Mouse (Mus musculus) liver, adult 2 months (tissue): ENCODE measurements around the gene 1700037C18Rik. TPM values are rescaled to one million over a fixed set of nuclear protein-coding genes. Genes with fewer than 3 reads are reported as not detected.

ENCODE experiments used
- DNase-seq: peaks from one replicate; pipeline ENCODE4 v3.0.0-alpha.2; 2011; ENCODE audit warnings: low read depth, low spot score; ENCODE audit errors: extremely low read depth
- H3K27ac ChIP-seq: fragments of 200-500 bp; replicated peaks from 2 replicates; pipeline ENCODE4 v1.5.1; 2012; ENCODE audit warnings: low read depth, mild to moderate bottlenecking, control low read depth, inconsistent platforms, low read length; ENCODE audit not compliant: insufficient read depth
- H3K27me3 ChIP-seq: fragments of 200-500 bp; 2 replicates; pipeline ENCODE4 v1.6.1; 2012; ENCODE audit warnings: mild to moderate bottlenecking, moderate library complexity, low read length, inconsistent platforms; ENCODE audit not compliant: control insufficient read depth, insufficient read depth
- H3K36me3 ChIP-seq: fragments of 200-500 bp; 2 replicates; pipeline ENCODE4 v1.6.1; 2012; ENCODE audit warnings: low read length, inconsistent platforms; ENCODE audit not compliant: control insufficient read depth, insufficient read depth
- H3K4me1 ChIP-seq: fragments of 200-500 bp; 2 replicates; pipeline ENCODE4 v1.6.1; 2011; ENCODE audit warnings: low read length; ENCODE audit not compliant: control insufficient read depth, insufficient read depth
- H3K4me3 ChIP-seq: fragments of 200-500 bp; 2 replicates; pipeline ENCODE4 v1.5.1; 2011; ENCODE audit warnings: low read depth, mild to moderate bottlenecking, control low read depth, low read length, moderate library complexity; ENCODE audit not compliant: insufficient read depth
- H3K79me2 ChIP-seq: fragments of 200-500 bp; 2 replicates; pipeline ENCODE4 v1.6.1; 2012; ENCODE audit warnings: inconsistent platforms, mild to moderate bottlenecking, low read length, moderate library complexity; ENCODE audit not compliant: control insufficient read depth, insufficient read depth
- H3K9ac ChIP-seq: fragments of 200-500 bp; 2 replicates; pipeline ENCODE4 v1.6.1; 2012; ENCODE audit warnings: low read depth, mild to moderate bottlenecking, control low read depth, inconsistent platforms, low read length
- CTCF ChIP-seq: fragments of 200-500 bp; IDR thresholded peaks from 2 replicates; pipeline ENCODE4 v1.5.1; 2011; ENCODE audit warnings: low read depth, low read length, control low read depth
- POLR2A ChIP-seq: fragments of 200-500 bp; IDR thresholded peaks from 2 replicates; pipeline ENCODE4 v1.6.1; 2011; ENCODE audit warnings: low read length, control low read depth; ENCODE audit not compliant: insufficient read depth; ENCODE audit errors: extremely low read depth
- WGBS: fragments of 180-500 bp; shearing (Covaris S2); methylation state at CpG from one replicate; pipeline ENCODE4 v1.1.7; 2018; 5-methylcytosine and 5-hydroxymethylcytosine counted together
- polyA plus RNA-seq: library from polyadenylated mRNA; depleted of rRNA; stranded (reverse); fragments of >200 nt; gene quantifications from 2 replicates; pipeline ENCODE4 v1.2.3, GENCODE M21; 2012
- total RNA-seq: library from RNA; depleted of rRNA; stranded (reverse); fragments of >200 nt; gene quantifications from 2 replicates; pipeline ENCODE4 v1.2.3, GENCODE M21; 2014

Gene 1700037C18Rik
- total and polyA plus RNA-seq, 2 experiments = 0.46 to 1.5 TPM

DNA sequence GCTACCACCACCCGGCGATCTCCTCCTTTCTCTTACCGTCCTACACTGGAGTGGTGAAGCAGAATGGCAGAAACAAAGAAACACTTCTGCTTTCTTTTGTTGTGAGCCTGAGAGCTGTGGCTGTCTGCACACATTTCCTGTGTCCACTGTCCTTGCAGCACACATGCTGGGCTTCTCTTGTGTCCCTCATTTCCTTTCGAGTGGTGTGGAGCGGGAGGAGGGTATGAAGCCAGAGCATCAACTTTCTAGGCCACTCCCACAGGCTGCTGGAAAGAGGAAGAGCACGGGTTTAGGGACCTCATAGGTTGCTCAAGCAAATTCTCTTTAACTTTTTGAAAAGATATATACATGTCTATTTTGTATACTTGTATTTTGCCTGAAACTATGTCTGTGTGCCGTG is 20.7 kb upstream of the 1700037C18Rik start:
- peak; percentile 17 for DNase-seq
- 78% methylated on average over 7 of the region's 7 CpGs for WGBS
- Histone ChIP-seq H3K9ac (no peak overlapping the region), H3K4me1 (peaks cover 4% of the 10 kb centered on the region; the same call in 1 of the 2 replicates), H3K79me2 (no peaks in the 10 kb centered on the region), H3K27ac (no peak overlapping the region), H3K36me3 (peaks cover 24% of the 10 kb centered on the region), H3K4me3 (no peak overlapping the region), H3K27me3 (no peaks in the 10 kb centered on the region)
- TF ChIP-seq CTCF = no peak
- no peak for TF ChIP-seq POLR2A

DNA sequence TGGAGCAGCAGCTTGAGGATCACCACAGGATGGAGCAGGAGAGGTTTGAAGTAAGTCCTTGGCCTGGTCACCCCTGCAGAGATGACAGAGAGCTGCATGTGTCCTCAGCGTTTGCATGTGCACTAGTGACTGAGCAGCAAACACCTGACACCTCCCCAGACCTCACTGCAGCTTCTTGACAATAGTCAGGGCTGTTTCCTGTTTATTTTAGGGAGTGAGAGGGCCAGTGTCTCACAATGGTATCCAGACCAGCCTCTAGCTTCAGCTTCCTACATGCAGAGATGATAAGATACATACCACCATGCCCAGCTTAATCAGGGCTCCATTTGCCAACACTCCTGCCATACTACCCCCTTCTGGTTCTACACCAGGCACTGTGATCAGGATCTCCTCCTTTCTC is 20.1 kb upstream of the 1700037C18Rik start:
- Histone ChIP-seq H3K9ac (no peak overlapping the region), H3K27me3 (no peaks in the 10 kb centered on the region), H3K4me1 (no peaks in the 10 kb centered on the region), H3K4me3 (no peak overlapping the region), H3K79me2 (no peaks in the 10 kb centered on the region), H3K36me3 (peaks cover 28% of the 10 kb centered on the region), H3K27ac (no peak overlapping the region)
- DNase-seq = no peak
- 42% methylated on average over 1 of the region's 1 CpGs for WGBS
- no peak for TF ChIP-seq CTCF
- no peak for TF ChIP-seq POLR2A

DNA sequence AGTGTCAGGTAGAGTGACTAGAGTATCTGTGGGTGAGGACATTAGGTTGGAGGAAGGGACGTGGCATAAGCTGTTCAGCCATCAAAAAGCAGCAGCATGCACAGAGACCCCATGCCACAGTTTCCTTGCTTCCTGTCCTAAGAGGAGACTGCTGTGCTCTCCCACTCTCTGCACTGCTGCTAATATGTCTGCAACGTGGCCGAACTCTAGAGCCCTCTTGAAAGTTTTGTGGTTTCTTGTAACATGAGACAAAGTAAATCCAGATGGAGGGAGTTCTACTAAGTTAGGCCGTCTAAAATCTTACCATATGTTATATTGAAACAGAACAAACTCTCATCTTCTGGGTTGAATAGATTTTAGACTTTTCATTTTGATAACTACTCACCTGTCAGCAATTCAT is 15.5 kb upstream of the 1700037C18Rik start:
- H3K27ac ChIP-seq = no peak overlapping the region
- no peaks in the 10 kb centered on the region for H3K4me1 ChIP-seq
- no peak overlapping the region for H3K4me3 ChIP-seq
- no peaks in the 10 kb centered on the region for H3K79me2 ChIP-seq
- H3K36me3 ChIP-seq = peaks cover 47% of the 10 kb centered on the region
- TF ChIP-seq POLR2A = no peak
- 80% methylated on average over 4 of the region's 4 CpGs for WGBS
- no peak overlapping the region for H3K9ac ChIP-seq
- DNase-seq = no peak
- H3K27me3 ChIP-seq = no peaks in the 10 kb centered on the region

DNA sequence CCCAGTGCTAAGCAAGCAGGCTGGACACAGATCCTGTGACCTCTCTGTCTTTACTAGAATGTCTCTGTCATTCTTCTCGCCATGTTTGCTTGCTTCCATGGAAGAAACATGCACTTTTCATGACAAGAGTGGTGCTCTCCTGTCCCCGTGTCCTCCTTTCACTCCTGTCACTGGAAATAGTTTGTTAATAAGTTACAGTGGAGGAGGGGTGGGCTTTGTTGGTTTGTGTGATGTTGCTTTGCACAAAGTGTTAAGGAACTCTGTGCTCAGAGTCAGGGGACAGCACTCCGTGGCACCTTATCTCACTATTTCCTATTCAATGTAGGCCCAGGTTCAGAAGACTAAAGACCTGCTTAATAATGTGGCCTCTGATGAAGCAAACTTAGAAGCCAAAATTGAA is 15.0 kb upstream of the 1700037C18Rik start:
- Histone ChIP-seq H3K79me2 (no peaks in the 10 kb centered on the region), H3K27ac (no peak overlapping the region), H3K4me3 (no peak overlapping the region), H3K9ac (no peak overlapping the region), H3K27me3 (no peaks in the 10 kb centered on the region), H3K36me3 (peaks cover 47% of the 10 kb centered on the region), H3K4me1 (no peaks in the 10 kb centered on the region)
- no peak for TF ChIP-seq POLR2A
- no peak for TF ChIP-seq CTCF
- 47% methylated on average over 3 of the region's 3 CpGs for WGBS
- no peak for DNase-seq

DNA sequence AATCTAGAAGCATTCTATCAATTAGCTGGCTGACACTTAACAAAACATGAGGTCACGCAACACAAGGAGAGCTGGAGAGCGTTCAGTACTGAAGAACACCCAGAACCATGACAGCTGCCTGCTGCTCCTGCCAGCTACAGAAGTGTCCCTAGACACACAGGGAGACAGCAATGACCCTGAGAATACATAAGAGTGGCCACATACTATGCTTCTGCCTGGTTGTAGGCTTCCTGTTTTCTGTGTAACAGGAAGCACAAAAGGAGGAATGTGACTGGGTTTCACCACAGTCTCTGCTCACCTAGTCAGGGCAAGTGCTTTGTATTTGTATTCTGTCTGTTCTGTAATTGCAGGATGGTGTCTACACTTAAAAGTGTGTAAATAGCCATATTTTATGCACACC is 12.3 kb upstream of the 1700037C18Rik start:
- H3K36me3 ChIP-seq = peaks cover 48% of the 10 kb centered on the region

DNA sequence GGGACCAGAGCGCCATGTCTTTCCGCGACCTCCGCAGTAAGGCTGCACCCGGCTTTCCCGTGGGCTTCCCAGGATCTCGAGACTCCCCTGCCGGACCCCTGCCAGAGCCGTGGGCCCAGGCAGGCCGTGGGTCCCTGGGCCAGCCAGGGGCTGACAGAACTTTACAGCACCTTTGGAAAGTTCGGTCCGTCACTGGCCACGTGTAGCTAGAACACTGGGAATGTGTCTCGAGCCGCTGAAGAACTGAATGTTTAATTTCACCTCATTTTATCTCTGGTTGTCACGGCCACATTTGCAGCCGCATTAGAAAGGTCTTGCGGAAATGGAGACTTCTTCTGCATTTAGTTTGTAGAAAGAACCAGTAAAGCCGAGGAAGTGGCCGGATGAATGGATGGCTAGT is 629 bp upstream of the 1700037C18Rik start:
- no peak overlapping the region for H3K27ac ChIP-seq

More for the DNA sequence above, 12.3 kb upstream of the 1700037C18Rik start:
- WGBS = 94% methylated on average over 2 of the region's 2 CpGs
- H3K27me3 ChIP-seq = no peaks in the 10 kb centered on the region
- TF ChIP-seq POLR2A (no peak), CTCF (no peak)
- H3K79me2 ChIP-seq = no peaks in the 10 kb centered on the region
- H3K4me3 ChIP-seq = no peak overlapping the region
- no peak overlapping the region for H3K27ac ChIP-seq
- H3K4me1 ChIP-seq = no peaks in the 10 kb centered on the region
- H3K9ac ChIP-seq = no peak overlapping the region
- DNase-seq = no peak

More for the DNA sequence above, 629 bp upstream of the 1700037C18Rik start:
- peaks cover 10% of the 10 kb centered on the region; the same call in 1 of the 2 replicates for H3K36me3 ChIP-seq
- DNase-seq = no peak
- WGBS = 11% methylated on average over 20 of the region's 20 CpGs
- H3K4me3 ChIP-seq = peak overlapping the region; percentile 44
- H3K9ac ChIP-seq = peak overlapping the region; percentile 44
- H3K4me1 ChIP-seq = peaks cover 2% of the 10 kb centered on the region; the same call in 1 of the 2 replicates
- H3K79me2 ChIP-seq = no peaks in the 10 kb centered on the region
- H3K27me3 ChIP-seq = no peaks in the 10 kb centered on the region
- no peak for TF ChIP-seq CTCF
- TF ChIP-seq POLR2A = no peak
